Mouse (Mus musculus) heart, postnatal 0 days (tissue): ENCODE results near the gene Gm20547.

Source experiments
- CTCF ChIP-seq: IDR thresholded peaks from 2 replicates; pipeline ENCODE4 v1.5.1; 2016; ENCODE audit warnings: antibody characterized with exemption, control low read depth, low read depth
- EP300 ChIP-seq: IDR thresholded peaks from 2 replicates; pipeline ENCODE4 v1.6.1; 2016; ENCODE audit warnings: antibody characterized with exemption, low read depth

DNA sequence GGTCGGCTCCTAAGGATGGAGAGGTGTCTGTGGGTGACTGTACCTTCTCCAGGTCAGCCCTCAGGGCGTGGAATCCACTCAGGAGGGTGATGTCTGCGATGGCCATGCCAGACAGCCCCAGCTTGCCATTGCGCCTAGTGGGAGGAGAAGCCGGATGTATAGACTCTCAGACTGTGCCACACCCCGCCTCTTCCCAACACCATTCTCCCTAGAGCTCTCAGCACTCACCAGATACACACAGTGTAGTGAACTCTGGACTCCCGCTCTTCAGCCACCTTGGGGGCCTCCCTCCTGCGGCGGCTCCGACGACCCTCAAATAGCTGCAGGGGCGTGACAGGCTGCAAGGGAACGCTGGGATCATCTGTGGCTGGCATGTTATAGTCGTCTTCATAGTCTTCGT, 70.6 kb downstream of the Gm20547 start:
- no peak for TF ChIP-seq CTCF
- no peak for TF ChIP-seq EP300
